Mouse (Mus musculus) G1E (cell line): ENCODE data around the gene Pole.

Source experiments
- CTCF ChIP-seq: IDR thresholded peaks from 2 replicates; pipeline ENCODE4 v1.5.1; 2012; ENCODE audit warnings: low read depth, low read length, inconsistent platforms, mixed read lengths
- GATA1 ChIP-seq: IDR thresholded peaks from 2 replicates; pipeline ENCODE4 v1.6.1; 2012; ENCODE audit warnings: borderline replicate concordance, low read length, inconsistent platforms, mixed read lengths

GRCm38 (mm10) chr5:110385263-110385662, 99.2 kb downstream of the Pole start:
- TF ChIP-seq CTCF = no peak
- no peak for TF ChIP-seq GATA1
